Mouse (Mus musculus) cerebellum, adult (tissue): Measurements from ENCODE around the gene Zdhhc4.

Experiments used
- ATAC-seq: cut with Nextera tagmentation; 2 replicates; pipeline ENCODE4 v1.9.2; 2017; ENCODE audit warnings: mild to moderate bottlenecking, moderate library complexity, mixed read lengths; ENCODE audit not compliant: insufficient number of reproducible peaks, low FRiP score, low TSS enrichment

The Zdhhc4 gene

DNA sequence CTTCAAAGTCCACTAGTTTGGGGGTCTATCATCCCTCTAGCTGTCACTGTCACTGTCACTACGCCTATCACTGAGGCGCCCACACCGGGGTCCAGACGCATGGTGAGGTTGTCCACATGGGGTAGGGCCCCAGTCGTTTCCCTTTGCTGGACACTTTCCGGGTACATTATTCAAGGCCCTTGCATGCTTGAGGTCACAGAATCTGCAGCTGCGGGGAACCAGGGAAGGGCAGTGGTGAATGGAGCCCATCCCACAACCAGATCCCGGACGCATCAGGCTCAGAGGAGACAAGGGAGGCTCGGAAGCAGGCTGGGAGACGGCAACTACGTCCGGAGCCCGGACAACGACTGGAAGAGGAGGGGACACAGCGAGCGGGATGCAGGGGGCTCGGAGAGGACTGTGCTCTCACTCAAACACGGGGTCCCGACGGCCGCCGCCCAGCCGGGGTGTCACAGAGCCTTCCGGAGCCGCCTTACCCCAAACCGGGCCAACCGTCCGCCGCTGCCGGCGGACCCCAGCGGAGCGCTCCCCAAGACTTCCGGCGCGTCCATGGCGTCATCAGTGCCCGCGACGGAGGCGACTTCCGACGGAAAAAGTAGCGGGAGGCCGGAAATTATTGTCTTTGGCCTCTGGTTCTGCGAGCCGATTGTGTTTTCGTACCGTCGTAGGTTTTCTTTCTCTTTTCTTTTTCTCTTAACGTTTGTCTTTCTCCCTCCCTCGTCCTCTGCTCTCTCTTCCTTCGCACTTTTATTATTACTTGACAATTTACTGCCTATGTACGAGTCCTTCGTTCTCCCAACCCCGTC is at the start of gene Zdhhc4:
Zdhhc4 (minus strand) TSS at position 567 of the 806 bp plus-strand sequence.
- peak; percentile 53; the same call in 1 of the 2 replicates for ATAC-seq

DNA sequence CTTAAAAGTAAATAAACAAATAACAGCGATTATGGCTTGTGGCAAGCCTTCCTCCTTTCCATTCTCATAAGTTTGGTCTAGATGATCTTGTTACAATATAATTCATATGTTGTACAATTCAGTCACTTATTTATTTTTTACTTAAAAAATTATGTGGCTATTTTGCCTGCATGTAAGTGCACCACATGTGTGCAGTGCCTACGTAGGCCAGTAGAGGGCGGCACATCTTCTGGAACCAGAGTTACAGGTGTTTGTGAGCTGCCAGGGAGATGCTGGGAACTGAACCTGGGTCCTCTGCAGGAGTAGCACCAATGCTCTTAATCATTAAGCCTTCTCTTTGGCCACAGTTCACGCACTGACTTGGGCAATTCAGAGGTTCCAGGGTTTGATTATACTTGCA is 47.1 kb upstream of the Zdhhc4 start:
- ATAC-seq = no peak

DNA sequence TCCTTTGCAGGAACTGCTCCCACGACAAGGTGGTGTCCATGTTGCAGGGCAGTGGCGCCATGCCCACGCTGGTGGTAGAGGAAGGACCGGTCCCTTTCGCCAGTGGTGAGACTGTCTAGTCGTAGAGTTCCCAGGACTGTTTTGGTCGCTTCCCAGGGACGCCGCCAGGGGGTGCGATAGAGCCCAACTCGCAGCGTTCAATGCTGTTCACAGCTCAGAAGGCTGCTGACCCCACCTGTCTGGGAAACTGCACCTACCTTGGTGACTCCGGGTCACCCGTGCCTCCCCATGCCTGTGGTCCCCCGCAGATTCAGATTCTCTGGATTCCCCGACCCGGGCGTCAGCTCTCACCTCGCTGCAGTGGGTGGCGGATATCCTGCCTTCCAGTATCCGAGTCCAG is 46.2 kb upstream of the Zdhhc4 start:
- no peak for ATAC-seq

DNA sequence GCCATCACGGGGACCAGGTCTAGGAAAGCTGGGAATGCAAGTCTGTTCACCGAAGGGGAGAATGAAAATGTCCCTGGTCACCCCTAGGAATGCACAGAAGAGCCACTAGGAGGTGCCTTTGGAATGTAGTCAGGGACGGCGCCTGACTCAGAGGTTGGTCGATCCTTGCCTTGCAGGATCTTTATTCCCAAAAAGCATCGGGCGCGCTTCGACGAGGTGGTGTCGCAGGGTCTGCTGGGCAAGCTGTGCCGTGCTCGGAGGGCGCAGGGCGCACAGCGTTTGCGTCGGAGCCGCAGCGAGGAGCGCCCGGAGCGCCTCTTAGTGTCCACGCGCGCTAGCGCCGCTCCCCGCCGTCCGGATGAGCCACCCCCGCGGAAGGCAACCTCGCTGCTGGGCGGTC is 43.8 kb upstream of the Zdhhc4 start:
- no peak for ATAC-seq

DNA sequence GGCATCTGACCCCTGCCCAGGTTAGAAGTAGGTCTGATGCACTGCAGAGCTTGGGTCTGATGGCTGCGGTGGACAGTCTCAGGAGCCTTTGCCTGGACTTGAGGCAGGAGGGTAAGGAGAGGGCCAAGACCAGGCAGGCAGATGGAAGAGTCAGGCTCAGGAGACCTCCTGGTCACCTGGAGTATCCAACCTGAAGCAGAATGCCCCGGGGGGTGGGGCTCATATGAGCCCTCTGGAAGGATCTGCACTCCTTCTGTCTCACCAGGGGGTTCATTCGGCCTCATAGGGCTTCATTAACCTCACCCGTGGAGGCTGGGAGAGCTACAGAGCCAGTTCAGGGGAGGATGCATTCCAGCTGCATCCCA is 42.1 kb upstream of the Zdhhc4 start:
- no peak for ATAC-seq

DNA sequence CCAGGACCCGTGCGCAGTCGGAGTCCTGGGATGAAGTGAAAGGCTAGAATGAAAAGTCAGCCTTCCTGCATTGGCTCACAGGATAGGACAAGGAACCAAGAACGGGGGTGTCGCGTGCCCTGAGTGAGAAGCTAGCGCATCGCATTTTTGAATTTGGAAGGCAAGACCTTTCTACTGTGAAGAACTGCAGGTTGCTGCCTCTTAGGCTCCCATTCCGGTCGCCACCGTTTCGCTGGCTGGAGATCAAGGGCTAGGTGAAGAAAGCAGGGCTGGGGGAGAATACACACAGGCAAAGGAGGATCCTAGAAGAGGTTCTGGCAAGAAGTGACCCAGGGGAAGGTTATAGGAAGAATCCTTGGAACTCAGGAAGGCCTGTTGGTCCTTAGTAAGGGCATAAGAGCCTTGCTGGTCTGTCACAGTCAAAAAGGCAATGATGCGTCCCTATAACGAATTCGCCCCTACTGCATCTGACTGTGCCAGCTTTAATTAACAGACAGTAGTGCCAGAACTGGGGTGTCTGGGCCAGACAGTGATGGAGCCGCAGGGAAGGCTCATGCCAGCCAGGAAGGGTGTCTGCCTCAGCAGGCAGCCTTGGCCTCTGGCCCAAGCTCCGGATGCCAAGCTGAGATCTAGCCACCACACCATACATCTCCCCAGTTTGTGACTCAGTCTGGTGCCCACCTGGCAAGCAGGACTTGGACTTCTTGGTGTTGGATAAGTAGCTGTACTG is 41.5 kb upstream of the Zdhhc4 start:
- ATAC-seq = no peak

DNA sequence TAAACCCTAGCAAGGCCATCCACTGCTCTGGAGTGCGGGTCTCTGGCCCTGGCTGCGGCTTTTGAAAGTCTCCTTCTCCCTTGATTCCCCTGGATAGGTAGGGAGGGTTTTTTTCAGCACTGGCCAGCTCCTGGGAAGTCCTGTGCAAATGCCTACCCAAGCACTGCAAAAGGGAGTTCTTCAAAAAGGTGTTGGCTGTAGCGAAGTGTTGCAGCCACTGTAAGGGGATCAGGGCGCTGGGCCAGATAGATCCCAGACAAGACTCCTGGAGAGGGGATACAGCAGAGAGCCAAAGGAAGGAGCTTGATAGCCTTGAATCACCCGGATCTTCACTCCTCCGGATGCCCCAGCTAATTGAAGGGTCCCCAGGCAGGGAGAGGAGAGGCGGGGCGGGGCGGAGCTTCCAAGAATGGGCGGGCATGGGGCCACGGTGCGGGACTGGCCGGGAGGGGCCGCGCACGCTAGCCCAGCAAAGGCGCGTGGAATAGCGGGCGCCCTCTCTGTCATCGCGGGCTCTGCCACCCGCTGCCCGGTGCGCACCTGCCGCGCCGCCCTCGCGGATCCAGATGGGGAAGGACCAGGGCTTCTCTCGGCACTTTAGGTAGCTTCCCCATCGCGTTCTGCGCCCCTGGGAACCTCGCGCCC is 40.7 kb upstream of the Zdhhc4 start:
- no peak for ATAC-seq

DNA sequence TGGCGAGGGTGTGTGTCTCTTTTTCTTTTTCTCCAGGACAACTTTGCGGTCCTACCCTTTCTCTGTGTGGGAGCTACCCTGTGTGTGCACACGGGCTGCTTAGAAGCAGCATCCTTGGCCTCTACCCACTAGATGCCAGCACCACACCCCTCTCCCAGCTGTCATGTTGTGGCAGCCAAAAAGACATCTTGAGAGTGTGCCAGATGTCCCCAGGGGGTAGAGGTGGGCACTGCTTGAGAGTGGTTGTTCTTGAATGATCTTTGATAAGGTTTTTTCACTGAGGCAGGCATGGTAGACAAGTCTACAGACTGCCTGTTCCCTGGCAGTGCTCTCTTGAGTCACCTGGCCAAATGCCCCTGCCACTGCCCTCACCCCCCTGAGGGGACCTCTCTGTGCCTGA is 38.9 kb upstream of the Zdhhc4 start:
- ATAC-seq = no peak

DNA sequence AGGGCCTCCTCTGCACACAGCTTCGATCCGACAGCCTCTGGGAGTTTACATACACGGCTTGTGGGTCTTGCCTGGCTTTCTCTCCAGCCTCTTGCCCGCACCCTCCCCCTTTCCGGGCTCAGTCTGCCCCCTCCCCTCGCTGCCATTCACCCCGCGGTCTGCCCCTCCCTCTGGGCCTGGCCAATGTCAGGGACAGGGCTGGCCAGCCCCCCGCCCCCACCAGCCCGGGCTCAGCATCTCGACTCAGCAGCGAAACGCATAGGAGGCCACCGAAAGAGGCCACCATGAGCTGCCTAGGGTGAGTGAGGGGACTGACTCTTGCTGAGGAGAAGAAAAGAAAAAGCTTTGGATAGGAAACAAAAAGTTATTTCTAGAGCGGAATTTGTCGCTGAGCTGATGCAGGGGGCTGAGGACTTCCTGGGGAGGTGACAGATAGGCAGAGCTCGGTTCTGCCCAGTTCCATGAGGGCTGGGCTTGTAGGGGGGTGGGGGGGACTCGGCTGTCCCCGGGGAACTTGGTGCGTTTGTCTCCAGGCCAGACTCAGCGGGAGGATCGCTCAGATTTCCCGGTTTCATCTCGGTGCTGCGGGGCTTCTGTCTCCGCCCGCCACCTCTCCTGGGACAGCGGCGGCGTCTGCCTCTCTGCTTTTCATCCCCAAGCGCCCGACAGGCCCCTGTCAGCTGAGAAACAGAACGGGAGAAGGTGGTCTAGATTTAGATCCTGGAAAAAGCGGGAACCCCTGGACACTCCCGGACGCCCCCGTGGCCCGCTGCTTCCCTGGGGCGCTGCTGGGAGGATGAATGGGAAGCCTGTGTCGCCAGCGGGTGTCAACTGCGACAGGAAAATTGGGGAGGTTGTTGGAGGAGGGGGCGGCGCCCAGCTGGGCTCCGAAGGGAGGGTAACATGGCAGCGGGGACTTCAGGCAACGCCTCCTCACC is 34.9 kb upstream of the Zdhhc4 start:
- ATAC-seq = 0 out of 2 replicates have a peak, but pooled peaks have one; percentile 31

DNA sequence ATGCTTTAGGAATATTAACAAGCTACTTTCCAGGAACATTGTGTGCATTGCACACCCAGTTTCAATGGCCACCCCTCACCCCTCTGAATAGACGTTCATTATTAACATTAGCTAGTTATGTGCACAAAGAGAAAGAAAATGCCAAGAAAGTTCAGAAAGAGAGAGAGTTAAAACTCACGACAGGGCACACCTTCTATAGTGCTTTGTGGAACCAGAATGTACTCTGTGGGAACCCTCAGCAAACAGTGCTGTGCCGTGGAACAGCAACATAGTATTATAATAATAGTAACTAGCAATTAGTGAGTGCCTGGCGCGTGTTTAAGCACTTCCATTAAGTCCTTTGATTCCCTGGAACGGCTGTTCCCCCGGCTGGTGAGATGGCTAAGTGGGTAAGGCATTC is 32.4 kb upstream of the Zdhhc4 start:
- ATAC-seq = no peak

DNA sequence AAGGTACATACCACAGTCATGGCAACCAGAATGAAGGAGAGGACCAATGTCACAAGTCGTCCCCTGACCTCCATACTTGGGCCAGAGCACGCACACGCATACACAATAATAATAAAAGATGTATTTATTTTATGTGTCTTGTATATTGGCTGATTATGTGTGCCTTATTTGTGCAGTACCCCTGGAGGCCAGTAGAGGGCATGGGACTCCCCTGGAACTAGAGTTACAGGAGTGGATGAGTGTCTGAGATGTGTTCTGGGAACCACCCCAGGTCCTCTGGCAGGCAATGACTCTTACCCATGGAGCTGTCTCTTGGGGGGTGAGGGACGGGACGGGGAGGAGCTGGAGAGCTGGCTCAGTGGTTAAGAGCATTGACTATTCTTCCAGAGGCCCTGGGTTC is 30.9 kb upstream of the Zdhhc4 start:
- no peak for ATAC-seq

DNA sequence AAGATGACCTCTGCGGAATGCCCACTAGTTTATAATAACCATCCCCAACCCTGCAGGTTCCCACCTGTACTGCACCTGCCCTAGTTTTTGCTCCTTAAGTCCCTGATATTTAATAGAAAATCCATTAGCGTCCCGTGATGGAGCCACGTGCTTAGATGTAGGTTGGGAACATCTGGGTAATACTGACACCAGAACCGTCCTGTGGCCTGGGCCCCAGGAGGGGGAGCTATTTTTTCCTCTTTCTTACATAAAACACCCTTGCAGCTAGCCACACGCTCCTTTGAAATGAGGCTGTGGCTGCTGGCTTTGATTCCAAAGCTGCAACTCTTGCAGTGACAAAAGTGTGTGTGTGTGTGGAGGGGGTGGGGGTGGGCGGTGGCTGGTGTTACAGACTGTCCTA is 30.2 kb upstream of the Zdhhc4 start:
- ATAC-seq = no peak

DNA sequence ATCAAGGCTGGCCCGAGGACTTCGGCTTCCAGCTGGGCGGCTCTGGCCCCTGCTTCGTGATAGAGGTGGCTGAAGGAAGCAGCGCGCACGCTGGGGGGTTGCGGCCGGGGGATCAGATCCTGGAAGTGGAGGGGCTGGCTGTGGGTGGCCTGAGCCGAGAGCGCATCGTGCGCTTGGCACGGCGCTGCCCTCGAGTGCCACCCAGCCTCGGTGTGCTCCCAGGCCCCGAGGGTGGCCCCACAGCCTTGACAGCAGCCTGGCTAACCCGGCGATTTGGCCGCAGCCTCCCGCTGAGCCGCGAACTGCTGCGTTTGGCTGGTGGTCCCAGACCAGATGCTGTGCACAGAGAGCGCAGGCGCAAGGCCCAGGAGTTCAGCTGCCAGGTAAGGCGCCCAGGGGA is 28.5 kb upstream of the Zdhhc4 start:
- ATAC-seq = no peak

DNA sequence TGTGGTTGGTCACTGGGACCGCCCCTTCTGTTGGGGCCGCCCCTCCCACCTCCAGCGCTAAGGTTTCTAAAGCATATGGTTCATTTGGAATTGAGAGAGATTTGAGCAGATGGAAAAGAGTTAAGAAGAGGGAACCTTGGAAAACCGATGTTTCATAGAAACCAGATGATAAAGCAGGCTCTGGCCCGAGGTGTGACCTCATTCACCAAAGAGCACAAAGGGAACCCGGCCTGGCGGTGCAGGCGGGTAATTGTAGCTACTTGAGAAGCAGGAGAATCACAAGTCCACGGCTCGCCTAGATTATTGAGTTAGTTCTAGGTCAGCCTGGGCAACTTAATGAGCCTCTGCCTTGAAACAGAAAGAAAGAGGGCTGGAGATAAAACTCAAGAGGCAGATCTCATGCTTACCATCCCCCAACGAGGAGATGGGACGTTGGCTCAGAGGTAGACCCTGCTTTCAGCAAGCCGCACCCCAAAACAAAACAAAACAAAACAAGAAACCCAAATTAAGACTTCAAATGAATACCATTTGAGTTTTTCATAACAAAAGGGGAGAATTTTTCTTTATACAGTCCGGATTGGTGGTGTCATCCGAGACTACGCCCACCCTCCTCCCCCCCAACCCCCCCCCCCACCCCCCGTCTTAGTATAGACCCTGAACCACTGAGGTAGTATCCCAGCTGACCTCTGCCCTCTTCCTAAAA is 27.8 kb upstream of the Zdhhc4 start, which contains the start of gene Grid2ip:
Grid2ip (plus strand) TSS at position 653 of the 703 bp plus-strand sequence.
- ATAC-seq = no peak

DNA sequence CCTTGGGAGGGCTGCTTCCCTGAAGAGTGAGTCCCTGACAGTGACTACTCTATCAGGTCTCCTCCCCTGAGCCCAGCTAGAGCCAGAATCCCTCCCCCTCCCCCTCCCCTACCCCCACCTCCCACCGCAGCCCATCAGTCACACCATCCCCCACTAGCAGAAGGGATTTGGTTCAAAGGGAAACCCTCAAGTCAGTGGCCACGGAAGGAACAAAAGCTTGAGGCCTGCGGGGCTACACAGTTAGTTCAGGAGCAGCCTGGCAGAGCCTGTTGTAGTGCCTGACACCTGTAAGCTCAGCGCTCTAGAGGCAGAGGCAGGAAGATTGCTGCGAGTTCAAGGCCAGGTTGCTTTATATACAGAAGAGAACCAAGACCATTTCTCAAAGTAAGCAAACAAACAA is 27.0 kb upstream of the Zdhhc4 start:
- ATAC-seq = no peak

DNA sequence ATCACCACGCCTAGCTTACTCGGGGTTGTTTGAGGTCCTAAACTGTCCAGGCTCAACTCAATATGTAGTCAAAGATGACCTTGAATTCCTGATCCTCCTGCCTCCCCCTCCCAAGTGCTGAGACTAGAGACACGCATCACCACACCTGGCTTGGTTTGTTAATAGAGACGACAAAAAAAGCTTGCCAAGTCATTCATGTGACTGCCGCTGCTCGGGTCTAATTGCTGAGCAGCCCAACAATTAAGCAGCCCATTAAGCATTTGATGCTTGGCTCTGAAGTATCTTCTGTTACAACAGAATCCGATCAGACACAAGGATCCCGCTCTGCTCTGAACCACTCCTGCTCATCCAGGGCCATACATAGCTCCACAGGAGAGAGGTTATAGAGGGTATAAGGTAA is 17.3 kb upstream of the Zdhhc4 start:
- ATAC-seq = no peak

DNA sequence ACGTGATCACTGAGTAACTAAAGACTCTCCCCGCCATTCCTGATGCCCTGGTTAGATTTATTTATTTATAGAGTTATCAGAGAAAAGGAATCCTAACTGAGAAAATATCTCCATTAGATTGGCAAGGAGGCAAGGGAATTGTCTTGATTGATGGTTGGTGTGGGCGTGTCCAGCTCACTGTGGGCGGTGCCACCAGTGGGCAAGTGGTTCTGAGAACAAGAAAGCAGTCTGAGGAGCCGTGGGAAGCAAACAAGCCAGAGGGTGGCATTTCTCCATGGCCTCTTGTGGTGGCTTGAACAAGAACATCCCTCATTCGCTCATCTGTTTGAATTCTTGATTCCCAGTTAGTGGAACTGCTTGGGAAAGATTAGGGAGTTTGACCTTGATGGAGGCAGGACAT is 10.5 kb upstream of the Zdhhc4 start:
- ATAC-seq = no peak

DNA sequence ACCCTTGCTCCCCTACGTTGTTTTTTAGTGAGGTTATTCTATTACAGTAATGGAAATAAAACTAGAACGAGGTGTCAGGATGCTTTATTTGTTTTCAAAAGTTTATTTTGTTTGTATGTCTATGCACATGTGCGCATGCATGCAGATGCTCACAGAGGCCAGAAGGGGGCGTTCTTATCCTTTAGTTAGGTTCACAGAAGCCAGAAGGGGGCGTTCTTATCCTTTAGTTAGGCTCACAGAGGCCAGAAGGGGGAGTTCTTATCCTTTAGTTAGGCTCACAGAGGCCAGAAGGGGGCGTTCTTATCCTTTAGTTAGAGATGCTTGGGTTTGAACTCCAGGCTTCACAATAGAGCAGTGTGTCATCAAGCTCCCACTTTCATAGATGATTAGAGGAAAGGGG is 7.5 kb upstream of the Zdhhc4 start:
- ATAC-seq = no peak

DNA sequence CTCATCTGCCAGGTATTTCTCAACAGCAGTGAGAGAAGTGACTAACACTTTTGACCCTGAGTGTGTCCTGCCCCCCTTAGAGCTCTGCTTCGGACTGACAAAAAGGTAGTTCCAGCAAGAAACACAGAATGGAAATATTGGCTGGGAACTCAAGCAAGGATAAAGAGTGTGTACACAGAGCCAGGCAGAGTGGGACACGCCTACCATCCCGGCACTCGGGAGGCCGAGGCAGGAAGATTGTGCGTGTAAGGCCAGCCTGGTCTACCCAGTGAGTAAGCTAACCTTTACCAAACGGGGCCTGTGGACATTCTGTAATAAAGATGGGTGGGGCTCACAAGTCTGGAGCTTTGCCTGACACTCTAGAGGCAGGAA is 6.0 kb upstream of the Zdhhc4 start:
- no peak for ATAC-seq
